Mouse (Mus musculus) MEL (cell line): ENCODE measurements around the gene Rasl11b.

Experiments
- CTCF ChIP-seq, 3 experiments: IDR thresholded peaks in 2 of 3; conservative IDR thresholded peaks in 1 of 3; 2 replicates each; pipeline ENCODE4 v1.5.1; 2011 to 2012; ENCODE audit warnings: low read length in 3 of 3, low read depth in 2 of 3, mild to moderate bottlenecking in 2 of 3, improper control_type of control experiment in 1 of 3, inconsistent platforms in 1 of 3, mixed read lengths in 1 of 3, moderate library complexity in 1 of 3; ENCODE audit not compliant: control insufficient read depth in 1 of 3, insufficient read depth in 1 of 3, poor library complexity in 1 of 3, severe bottlenecking in 1 of 3
- E2F4 ChIP-seq: IDR thresholded peaks from 2 replicates; pipeline ENCODE4 v1.6.1; 2011; ENCODE audit warnings: low read depth, low read length, improper control_type of control experiment, borderline replicate concordance

- TF ChIP-seq E2F4 (no peak), CTCF (IDR thresholded peaks at IDR 0.05 in 2 of 3, conservative IDR thresholded peaks at IDR 0.05 in 1 of 3; ENCODE audit: control insufficient read depth in 1 of 3, insufficient read depth in 1 of 3, low read depth in 2 of 3, low read length in 3 of 3, poor library complexity in 1 of 3, severe bottlenecking in 1 of 3) (no peak)
Observed at GRCm38 (mm10) chr5:74147631-74148030, 47.5 kb upstream of the Rasl11b start.
